Mouse (Mus musculus) embryonic facial prominence, embryonic 10.5 days (tissue): ENCODE measurements at regions not wholly inside any gene's neighbourhood (a gene's known extent, or its start where the extent isn't known, plus 50 kb on each side); places are given as distances from the start of the nearest gene placed in this dataset.

ENCODE experiments used
- DNase-seq: peaks from one replicate; pipeline ENCODE4 v3.0.0-alpha.2; 2017; ENCODE audit warnings: low spot score
- H3K27ac ChIP-seq: fragments of 300-500 bp; sonication (generic); replicated peaks from 2 replicates; pipeline ENCODE4 v1.5.1; 2016; ENCODE audit warnings: mild to moderate bottlenecking
- H3K27me3 ChIP-seq: fragments of 300-500 bp; sonication (generic); replicated peaks from 2 replicates; pipeline ENCODE4 v1.6.1; 2016; ENCODE audit warnings: low read depth, mild to moderate bottlenecking; ENCODE audit not compliant: poor library complexity, severe bottlenecking
- H3K36me3 ChIP-seq: fragments of 300-500 bp; sonication (generic); replicated peaks from 2 replicates; pipeline ENCODE4 v1.6.1; 2016; ENCODE audit warnings: mild to moderate bottlenecking, moderate library complexity
- H3K4me1 ChIP-seq: fragments of 300-500 bp; sonication (generic); 2 replicates; pipeline ENCODE4 v1.6.1; 2016
- H3K4me3 ChIP-seq: fragments of 300-500 bp; sonication (generic); 2 replicates; pipeline ENCODE4 v1.5.1; 2016; ENCODE audit warnings: mild to moderate bottlenecking, moderate library complexity
- H3K9me3 ChIP-seq: fragments of 300-500 bp; sonication (generic); 2 replicates; pipeline ENCODE4 v1.6.1; 2016; ENCODE audit warnings: mild to moderate bottlenecking
- WGBS: fragments of 180-500 bp; shearing (Covaris S2); methylation state at CpG from one replicate; pipeline ENCODE4 v1.1.7; 2016; 5-methylcytosine and 5-hydroxymethylcytosine counted together

DNA sequence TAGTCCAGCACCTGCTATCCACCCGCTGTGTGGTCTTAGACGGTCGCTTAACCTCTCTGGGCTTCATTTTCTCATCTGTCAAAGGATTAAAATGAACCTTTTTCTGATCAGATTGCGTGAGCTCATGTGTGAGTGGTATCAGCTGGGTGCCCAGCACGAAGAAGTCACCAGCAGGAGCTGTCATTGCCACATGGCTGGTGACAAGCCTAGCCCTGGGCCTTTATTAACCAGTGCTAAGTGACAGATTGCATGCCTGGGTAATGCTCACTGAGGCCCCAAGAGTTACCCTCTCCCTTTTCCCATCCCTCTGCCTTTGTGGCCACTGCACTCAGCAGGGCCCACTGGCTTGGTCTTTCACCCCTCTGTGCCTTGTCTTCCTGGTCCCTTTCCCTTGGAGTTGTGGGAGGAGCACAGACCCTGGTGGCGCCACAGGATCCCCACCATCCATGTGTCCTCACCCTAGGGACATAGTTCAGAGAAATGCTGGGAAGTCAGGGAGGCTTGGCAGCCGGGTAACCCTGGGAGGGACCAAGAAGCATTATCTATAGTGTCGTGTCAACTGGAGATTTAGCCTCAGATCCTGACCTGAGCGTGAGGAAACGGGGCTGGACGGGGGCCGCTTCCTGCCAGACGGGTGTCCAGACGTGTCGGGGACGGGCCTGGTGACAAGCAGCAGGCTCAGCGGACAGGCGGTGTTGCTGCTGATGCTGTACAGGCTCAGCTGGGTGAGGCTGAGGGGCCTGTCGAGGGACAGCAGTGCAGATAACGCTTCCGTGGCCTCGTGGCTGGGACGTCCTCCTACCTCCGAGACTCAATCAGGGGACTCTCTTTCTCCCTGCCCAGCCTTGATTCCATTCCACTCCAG lies 132.6 kb upstream of the Gsc start:
- H3K27ac ChIP-seq: peak overlapping the region; percentile 31; the same call in 1 of the 2 replicates
- WGBS: 69% methylated on average over 24 of the region's 24 CpGs
- DNase-seq: no peak

DNA sequence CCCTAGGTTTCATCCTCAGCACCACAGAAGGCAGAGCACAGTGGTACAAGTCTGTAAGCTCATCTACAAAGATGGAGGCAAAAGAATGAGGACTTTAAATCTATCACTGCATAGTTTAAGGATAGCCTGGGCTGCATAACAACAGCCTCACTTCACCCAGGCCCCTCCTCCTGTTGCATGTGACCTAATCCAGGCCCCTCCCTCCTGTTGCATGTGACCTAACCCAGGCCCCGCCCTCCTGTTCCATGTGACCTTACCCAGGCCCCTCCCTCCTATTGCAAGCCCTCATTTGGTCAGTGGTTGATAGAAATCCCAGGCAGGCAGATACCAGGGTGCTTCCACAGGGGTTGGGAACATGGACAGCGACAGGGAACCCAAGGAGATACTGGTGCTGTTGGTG lies 124.9 kb upstream of the Gsc start:
- WGBS: 73% methylated on average over 2 of the region's 2 CpGs
- Histone ChIP-seq H3K27ac (no peak overlapping the region), H3K36me3 (no peaks in the 10 kb centered on the region), H3K27me3 (no peaks in the 10 kb centered on the region), H3K4me1 (peaks cover 12% of the 10 kb centered on the region), H3K9me3 (no peaks in the 10 kb centered on the region), H3K4me3 (no peak overlapping the region)
- no peak for DNase-seq

More for the DNA sequence above, 132.6 kb upstream of the Gsc start:
- no peak overlapping the region for H3K4me3 ChIP-seq
- H3K36me3 ChIP-seq: no peaks in the 10 kb centered on the region
- no peaks in the 10 kb centered on the region for H3K9me3 ChIP-seq
- H3K27me3 ChIP-seq: no peaks in the 10 kb centered on the region; the same call in 1 of the 2 replicates
- peaks cover 27% of the 10 kb centered on the region for H3K4me1 ChIP-seq

- Histone ChIP-seq H3K36me3 (no peaks in the 10 kb centered on the region), H3K9me3 (no peaks in the 10 kb centered on the region), H3K4me1 (peaks cover 36% of the 10 kb centered on the region), H3K4me3 (no peak overlapping the region), H3K27ac (peak overlapping the region; percentile 78), H3K27me3 (no peaks in the 10 kb centered on the region)
- DNase-seq: peak; percentile 90
- WGBS: 31% methylated on average over 19 of the region's 19 CpGs
These were observed 120.5 kb upstream of the Gsc start for GRCm38 (mm10) chr12:104593526-104594155.

DNA sequence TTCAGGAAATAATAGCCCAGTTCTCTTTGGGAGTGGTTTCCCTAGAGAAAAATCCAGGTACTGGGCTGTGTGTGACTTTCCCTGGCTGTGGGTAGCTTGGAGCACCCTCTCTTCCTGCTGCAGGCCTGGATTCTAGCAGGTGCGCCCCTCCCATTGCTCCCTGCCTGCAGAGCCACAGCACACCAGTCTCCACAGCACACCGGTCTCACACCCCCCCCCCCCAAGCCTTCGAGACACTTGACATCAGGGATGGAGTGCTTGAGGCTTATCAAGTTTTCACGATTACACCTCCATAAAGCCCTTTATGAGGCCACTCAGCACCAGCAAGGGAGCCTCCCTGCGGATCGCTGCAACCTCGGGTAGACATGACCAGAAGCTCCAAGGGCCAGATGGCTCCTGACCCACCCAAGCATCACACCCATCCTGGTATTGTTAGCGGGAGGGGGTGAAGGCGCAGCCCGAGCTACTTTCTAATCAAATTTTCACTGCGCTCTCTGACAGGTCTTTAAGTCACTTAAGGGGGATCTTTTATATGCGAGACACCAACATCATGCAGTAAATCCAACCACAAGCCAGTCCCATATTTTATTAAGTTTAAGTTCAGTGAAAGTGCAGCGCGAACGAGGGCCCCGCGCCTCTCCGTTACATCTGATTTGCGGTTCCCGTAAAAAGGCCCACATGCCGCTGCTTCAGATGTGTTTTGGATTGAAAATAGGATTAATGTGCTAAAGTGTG lies 119.8 kb upstream of the Gsc start:
- H3K4me3 ChIP-seq: no peak overlapping the region
- H3K9me3 ChIP-seq: no peaks in the 10 kb centered on the region
- no peaks in the 10 kb centered on the region for H3K27me3 ChIP-seq
- peaks cover 41% of the 10 kb centered on the region for H3K4me1 ChIP-seq
- no peak for DNase-seq
- H3K27ac ChIP-seq: peak overlapping the region; percentile 78
- 61% methylated on average over 21 of the region's 21 CpGs for WGBS
- no peaks in the 10 kb centered on the region for H3K36me3 ChIP-seq

DNA sequence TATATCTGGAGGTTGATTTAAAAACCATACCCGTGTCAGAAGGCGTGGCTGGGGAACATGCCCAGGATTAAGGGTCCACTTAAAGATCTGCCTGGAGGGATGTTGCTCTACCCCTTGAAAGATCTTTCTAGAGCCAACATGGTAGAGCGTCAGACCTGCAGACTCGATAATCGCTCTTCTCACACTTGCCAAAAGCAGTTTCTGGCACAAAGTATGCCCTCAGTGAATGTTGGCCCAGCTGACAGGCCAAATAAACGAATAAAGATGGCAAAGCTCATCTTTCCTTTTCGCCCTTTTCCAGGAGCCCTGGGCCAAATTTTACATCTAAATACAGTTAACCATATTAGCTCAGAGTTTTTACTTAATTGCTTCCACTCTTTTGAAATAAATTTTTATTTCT lies 118.4 kb upstream of the Gsc start:
- Histone ChIP-seq H3K4me1 (peaks cover 50% of the 10 kb centered on the region), H3K4me3 (no peak overlapping the region), H3K9me3 (no peaks in the 10 kb centered on the region), H3K36me3 (no peaks in the 10 kb centered on the region), H3K27me3 (no peaks in the 10 kb centered on the region), H3K27ac (no peak overlapping the region)
- 84% methylated on average over 7 of the region's 7 CpGs for WGBS
- no peak for DNase-seq

- Histone ChIP-seq H3K4me3 (no peak overlapping the region), H3K36me3 (no peaks in the 10 kb centered on the region), H3K9me3 (no peaks in the 10 kb centered on the region), H3K4me1 (peaks cover 50% of the 10 kb centered on the region), H3K27ac (no peak overlapping the region), H3K27me3 (0 out of 2 replicates have a peak, but pooled peaks cover 7% of the 10 kb centered on the region)
- WGBS: 86% methylated on average over 8 of the region's 8 CpGs
- no peak for DNase-seq
These were observed 117.2 kb upstream of the Gsc start for GRCm38 (mm10) chr12:104590291-104590690.

GRCm38 (mm10) chr12:104584408-104584807 lies 111.3 kb upstream of the Gsc start:
- peaks cover 41% of the 10 kb centered on the region for H3K4me1 ChIP-seq
- H3K36me3 ChIP-seq: no peaks in the 10 kb centered on the region
- H3K27ac ChIP-seq: peak overlapping the region; percentile 58; the same call in 1 of the 2 replicates
- 0 out of 2 replicates have a peak, but pooled peaks cover 13% of the 10 kb centered on the region for H3K27me3 ChIP-seq
- WGBS: 65% methylated on average over 9 of the region's 9 CpGs
- H3K9me3 ChIP-seq: no peaks in the 10 kb centered on the region
- H3K4me3 ChIP-seq: peak overlapping the region; percentile 26; the same call in 1 of the 2 replicates
- no peak for DNase-seq

DNA sequence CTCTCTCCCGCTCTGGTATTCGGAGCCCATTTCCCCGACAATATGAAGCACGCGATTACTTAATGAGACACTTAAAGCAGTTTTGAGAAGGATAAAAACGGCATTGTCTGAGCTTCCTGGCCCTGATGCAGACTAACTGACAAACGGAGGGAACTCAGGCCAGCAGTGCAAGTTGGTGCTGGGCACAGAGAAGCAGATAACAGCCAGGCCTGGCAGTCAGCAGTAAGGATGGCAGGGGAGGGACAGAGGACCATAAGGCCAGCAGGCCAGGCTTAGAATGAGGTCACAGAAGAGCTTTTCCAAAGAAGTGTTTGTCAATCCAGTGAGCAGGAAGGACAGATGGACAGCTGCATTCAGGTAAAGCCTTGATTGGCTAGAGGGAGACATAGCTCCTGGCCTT lies 107.7 kb upstream of the Gsc start:
- peaks cover 34% of the 10 kb centered on the region for H3K4me1 ChIP-seq
- DNase-seq: no peak
- WGBS: 62% methylated on average over 7 of the region's 7 CpGs

DNA sequence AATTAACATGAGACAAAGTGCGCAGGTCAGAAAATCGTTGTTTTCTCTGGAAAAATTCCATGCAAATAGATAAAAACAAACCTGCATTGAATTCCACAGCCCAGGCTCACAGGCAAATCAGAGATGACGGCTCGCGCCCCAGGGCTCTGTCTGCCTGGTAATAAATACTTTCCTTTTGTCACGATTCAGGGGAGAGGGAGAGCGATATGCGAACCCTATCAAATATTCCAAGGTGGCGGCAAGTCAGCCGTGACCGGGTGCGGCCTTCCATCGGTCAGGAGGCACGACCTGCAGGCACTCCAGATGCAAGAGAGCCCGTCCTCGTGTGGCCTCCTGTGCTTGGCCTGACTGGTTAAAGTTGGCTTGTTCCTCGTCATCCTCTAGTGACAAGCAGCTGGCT lies 94.5 kb upstream of the Gsc start:
- no peaks in the 10 kb centered on the region for H3K27me3 ChIP-seq
- WGBS: 68% methylated on average over 17 of the region's 17 CpGs

More for the DNA sequence above, 107.7 kb upstream of the Gsc start:
- no peak overlapping the region for H3K4me3 ChIP-seq
- H3K36me3 ChIP-seq: no peaks in the 10 kb centered on the region
- peaks cover 22% of the 10 kb centered on the region; the same call in 1 of the 2 replicates for H3K27me3 ChIP-seq
- H3K9me3 ChIP-seq: no peaks in the 10 kb centered on the region
- no peak overlapping the region; the same call in 1 of the 2 replicates for H3K27ac ChIP-seq

GRCm38 (mm10) chr12:104562961-104563360 lies 89.8 kb upstream of the Gsc start:
- no peak for DNase-seq
- 46% methylated on average over 5 of the region's 5 CpGs for WGBS
- Histone ChIP-seq H3K9me3 (no peaks in the 10 kb centered on the region), H3K4me3 (no peak overlapping the region), H3K27ac (peak overlapping the region; percentile 19; the same call in 1 of the 2 replicates), H3K36me3 (no peaks in the 10 kb centered on the region), H3K4me1 (peaks cover 26% of the 10 kb centered on the region), H3K27me3 (no peaks in the 10 kb centered on the region)

More for the DNA sequence above, 94.5 kb upstream of the Gsc start:
- Histone ChIP-seq H3K9me3 (no peaks in the 10 kb centered on the region), H3K27ac (no peak overlapping the region), H3K4me1 (peaks cover 15% of the 10 kb centered on the region), H3K36me3 (no peaks in the 10 kb centered on the region), H3K4me3 (no peak overlapping the region)
- DNase-seq: peak; percentile 55

GRCm38 (mm10) chr12:104560934-104561565 lies 87.9 kb upstream of the Gsc start:
- Histone ChIP-seq H3K27ac (peak overlapping the region; percentile 59), H3K4me1 (peaks cover 30% of the 10 kb centered on the region), H3K27me3 (no peaks in the 10 kb centered on the region), H3K9me3 (no peaks in the 10 kb centered on the region), H3K4me3 (no peak overlapping the region), H3K36me3 (no peaks in the 10 kb centered on the region)
- no peak for DNase-seq
- WGBS: 76% methylated on average over 14 of the region's 14 CpGs

DNA sequence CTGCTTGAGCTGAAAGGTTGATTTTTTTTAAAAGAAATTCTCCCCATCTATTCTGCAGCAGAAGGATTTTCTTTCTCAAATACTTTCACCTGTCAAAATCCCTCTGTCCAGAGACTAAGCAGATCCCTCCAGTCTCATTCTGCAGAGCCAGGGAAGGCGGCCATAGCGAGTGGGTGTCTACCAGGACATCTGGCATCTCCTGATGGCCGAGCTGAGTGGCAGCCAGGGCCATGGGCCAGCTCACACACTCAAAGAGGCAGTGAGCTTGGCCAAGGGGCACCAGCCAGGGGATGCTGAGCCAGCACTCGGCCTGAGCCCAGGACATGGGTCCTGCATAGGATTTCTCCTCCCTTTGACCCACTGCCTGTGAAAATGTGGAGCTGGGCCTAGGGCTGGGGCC lies 84.6 kb upstream of the Gsc start:
- H3K27me3 ChIP-seq: peaks cover 9% of the 10 kb centered on the region
- peak; percentile 45 for DNase-seq
- no peaks in the 10 kb centered on the region for H3K9me3 ChIP-seq
- peaks cover 51% of the 10 kb centered on the region for H3K4me1 ChIP-seq
- WGBS: 80% methylated on average over 4 of the region's 4 CpGs
- H3K4me3 ChIP-seq: no peak overlapping the region
- peak overlapping the region; percentile 49 for H3K27ac ChIP-seq
- no peaks in the 10 kb centered on the region for H3K36me3 ChIP-seq
